Mouse (Mus musculus): ENCODE data around the gene Prickle1.

GRCm38 (mm10) chr15:93538551-93539205 lies 57.0 kb downstream of the Prickle1 start:
- no peak for TF ChIP-seq USF1 (IDR thresholded peaks at IDR 0.05; ENCODE audit: low read depth)
- TF ChIP-seq REST (IDR thresholded peaks at IDR 0.05; ENCODE audit: insufficient read depth, insufficient read length) = no peak
- no peak for TF ChIP-seq POLR2A (IDR thresholded peaks at IDR 0.05; ENCODE audit: insufficient read length, low read depth)
- no peak for TF ChIP-seq E2F4 (IDR thresholded peaks at IDR 0.05; ENCODE audit: insufficient read depth)
- TF ChIP-seq TCF12 (IDR thresholded peaks at IDR 0.05; ENCODE audit: insufficient read depth, poor library complexity, severe bottlenecking) = no peak
- no peak for TF ChIP-seq MYOG (IDR thresholded peaks at IDR 0.05; ENCODE audit: control insufficient read depth in 1 of 3, insufficient read depth in 1 of 3, insufficient read length in 2 of 3, low read depth in 2 of 3)
- TF ChIP-seq POLR2AphosphoS2 (IDR thresholded peaks at IDR 0.05; ENCODE audit: insufficient read length, low read depth) = no peak
- TF ChIP-seq TCF3 (IDR thresholded peaks at IDR 0.05; ENCODE audit: insufficient read length, low read depth) = no peak
